Mouse (Mus musculus): ENCODE measurements around the gene Dpm2. TPM values are rescaled to one million over a fixed set of nuclear protein-coding genes. Genes with fewer than 3 reads are reported as not detected.

Dpm2 gene
- polyA plus RNA-seq, 1 experiment from 2014 or later: 109 TPM

DNA sequence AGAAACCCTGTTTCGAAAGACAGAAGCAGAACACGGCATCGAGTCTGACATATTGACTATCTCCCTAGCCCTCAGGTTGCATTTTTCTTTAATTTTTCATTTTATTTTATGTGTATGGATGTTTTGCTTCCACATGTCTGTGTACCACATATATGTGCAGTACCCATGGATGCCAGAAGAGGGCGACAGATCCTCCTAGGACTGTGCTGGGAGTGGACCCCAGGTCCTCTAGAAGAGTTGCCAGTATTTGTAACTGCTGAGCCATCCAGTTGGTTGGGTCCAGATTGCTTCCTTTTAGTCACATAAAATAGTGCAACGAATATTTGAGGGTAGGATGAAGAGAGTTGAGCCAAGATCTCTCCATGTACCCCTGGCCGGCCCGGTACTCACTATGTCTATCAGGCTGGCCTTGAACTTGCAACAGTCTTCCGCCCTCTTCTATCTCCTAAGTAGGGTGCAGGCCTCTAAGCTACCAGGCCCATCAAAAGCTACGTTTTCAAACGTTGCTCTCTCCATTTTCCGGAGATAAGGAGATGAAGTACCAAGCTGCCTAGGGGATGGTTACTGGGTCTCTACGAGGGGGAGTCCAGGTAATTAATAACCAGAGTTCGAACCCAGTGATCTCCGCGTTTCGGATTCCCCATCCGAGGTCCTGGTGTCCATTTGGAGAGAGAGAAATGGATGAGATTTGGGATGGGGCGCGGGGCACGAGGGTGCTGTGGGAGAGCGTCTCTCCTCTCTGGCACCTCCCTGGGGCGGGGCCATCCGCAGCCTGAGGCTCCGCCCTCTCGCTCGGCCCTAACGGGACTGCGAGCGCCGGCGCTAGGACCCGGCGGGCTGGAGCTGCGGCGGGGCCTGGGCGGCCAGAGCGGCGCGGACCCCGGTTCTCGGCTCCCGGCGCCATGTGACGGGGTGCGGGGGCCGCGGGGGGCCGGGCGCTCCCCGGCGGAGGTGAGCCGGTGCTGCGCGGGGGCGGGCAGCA, 35.8 kb downstream of the Dpm2 start:
- Histone ChIP-seq H3K4me1 (peaks cover 44% of the 10 kb centered on the region), H3K36me3 (no peaks in the 10 kb centered on the region), H3K27ac (peak overlapping the region; percentile 46), H3K9me3 (no peaks in the 10 kb centered on the region), H3K4me3 (replicated peaks) (peak overlapping the region; percentile 70), H3K27me3 (replicated peaks) (0 out of 2 replicates have a peak, but pooled peaks cover 2% of the 10 kb centered on the region), H3K4me2 (peak overlapping the region; percentile 91), H3K9ac (peak overlapping the region; percentile 65)
- WGBS: 10% methylated on average over 55 of the region's 55 CpGs
- ATAC-seq (ENCODE audit: insufficient read depth, low FRiP score, low read depth): peak; percentile 73; the same call in 1 of the 2 replicates

DNA sequence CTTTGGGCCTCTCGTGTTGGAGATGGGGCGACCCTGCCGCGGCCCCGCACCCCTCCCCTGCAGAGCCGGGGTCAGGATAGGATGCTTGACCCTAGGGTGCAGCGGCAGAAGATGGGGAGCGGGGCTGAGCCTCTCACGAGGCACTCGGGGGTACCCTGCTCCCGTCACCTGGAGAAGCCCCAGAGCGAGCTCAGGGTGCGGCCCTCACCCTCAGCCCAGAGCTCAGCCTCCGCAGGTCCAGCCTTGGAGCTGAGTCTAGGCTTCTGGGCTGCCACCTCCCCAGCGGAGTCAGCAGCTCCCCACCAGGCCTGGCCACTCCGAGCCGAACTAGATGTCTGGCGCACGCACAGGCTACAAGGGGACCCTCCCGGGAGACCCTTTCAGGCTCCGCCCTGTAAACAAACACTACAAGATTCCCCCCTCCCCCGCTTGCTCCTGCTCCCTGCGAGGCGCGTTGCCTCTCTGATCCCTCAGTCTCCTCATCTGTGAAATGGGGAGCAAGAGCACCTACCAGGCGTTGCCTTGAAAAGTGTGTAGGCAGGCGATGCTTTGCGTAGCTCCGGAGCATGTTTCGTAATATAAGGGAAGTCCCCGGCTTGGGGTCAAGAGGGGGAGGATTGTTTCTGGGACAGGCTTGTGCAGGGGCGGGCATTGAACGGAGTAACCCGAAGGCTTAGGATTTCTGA, 36.7 kb downstream of the Dpm2 start:
- peaks cover 4% of the 10 kb centered on the region; the same call in 1 of the 2 replicates for H3K36me3 ChIP-seq
- 4% methylated on average over 34 of the region's 34 CpGs for WGBS
- H3K4me2 ChIP-seq: peak overlapping the region; percentile 91
- H3K9me3 ChIP-seq: no peaks in the 10 kb centered on the region
- H3K4me1 ChIP-seq: peaks cover 37% of the 10 kb centered on the region
- peak overlapping the region; percentile 65 for H3K9ac ChIP-seq
- 0 out of 2 replicates have a peak, but pooled peaks cover 2% of the 10 kb centered on the region for H3K27me3 ChIP-seq (replicated peaks)
- ATAC-seq (ENCODE audit: insufficient read depth, low FRiP score, low read depth): 0 out of 2 replicates have a peak, but pooled peaks have one; percentile 3
- peak overlapping the region; percentile 70 for H3K4me3 ChIP-seq (replicated peaks)
- peak overlapping the region; percentile 46 for H3K27ac ChIP-seq

DNA sequence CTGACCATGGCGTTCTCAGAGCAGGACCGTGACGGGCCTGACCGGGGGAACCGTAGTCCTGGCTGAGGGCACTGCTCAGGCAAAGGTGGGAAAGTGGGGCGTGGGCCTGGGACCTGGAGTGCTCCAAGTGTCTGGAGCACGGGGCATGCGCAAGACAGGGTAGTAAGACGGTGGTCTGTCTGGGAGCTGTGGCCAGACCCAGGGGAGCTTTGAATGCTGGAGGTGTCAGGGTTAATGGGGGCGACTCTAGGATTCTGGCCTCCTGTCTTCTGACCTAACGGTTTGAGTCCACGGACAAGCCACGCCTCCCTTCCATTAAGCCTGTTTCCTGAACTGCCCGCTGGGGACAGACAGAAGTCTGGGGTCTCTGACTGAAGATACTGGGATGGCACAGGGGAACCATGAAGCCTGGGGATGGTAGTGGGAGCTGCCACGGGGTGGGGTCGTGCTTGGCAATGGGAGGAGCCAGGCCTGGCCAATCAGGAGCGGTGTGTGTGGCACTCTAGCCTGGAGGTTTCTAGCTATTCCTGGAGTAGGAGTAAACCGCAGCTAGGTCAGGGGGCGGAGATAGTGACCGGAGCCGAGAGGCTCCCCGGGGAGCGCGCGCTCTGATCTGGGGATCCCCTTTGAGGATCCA, 37.6 kb downstream of the Dpm2 start:
- Histone ChIP-seq H3K4me1 (peaks cover 33% of the 10 kb centered on the region), H3K4me3 (replicated peaks) (peak overlapping the region; percentile 70), H3K27me3 (replicated peaks) (0 out of 2 replicates have a peak, but pooled peaks cover 2% of the 10 kb centered on the region), H3K4me2 (peak overlapping the region; percentile 91), H3K9ac (no peak overlapping the region), H3K27ac (peak overlapping the region; percentile 46), H3K9me3 (no peaks in the 10 kb centered on the region), H3K36me3 (peaks cover 5% of the 10 kb centered on the region; the same call in 1 of the 2 replicates)
- 8% methylated on average over 25 of the region's 25 CpGs for WGBS
- ATAC-seq (ENCODE audit: insufficient read depth, low FRiP score, low read depth): peak; percentile 50

DNA sequence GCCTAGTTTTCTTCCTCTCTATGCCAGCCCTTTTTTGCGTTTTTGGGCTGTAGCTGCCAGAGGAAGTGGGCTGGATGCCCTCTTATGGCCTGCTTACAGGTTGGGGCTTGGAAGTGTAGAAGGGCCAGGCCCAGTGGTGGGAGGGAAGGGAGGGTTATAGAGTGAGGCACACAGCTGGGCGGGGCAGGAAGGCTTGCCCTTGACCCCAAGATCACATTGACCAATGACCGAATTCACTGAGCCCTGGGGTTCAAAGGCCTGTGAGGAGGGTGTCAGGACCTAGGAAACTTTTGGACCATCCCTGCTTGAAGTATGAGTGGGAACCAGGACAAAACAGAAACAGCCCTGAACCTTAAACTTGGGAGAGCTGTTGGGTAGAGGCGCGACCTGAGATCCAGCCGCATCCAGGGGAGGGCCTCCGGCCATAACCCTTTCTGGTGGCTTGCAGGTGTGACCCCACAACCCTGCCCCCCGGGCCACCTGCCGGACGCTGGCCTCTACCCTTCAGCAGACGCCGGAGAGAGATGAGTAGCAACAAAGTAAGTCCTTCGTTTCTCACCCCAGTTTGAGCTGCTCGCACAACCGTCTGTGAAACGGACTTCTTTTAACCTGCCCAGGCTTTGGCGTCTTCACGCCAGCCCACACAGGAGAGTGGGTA, 38.2 kb downstream of the Dpm2 start:
- H3K4me2 ChIP-seq: peak overlapping the region; percentile 91
- 51% methylated on average over 18 of the region's 18 CpGs for WGBS
- H3K9me3 ChIP-seq: no peaks in the 10 kb centered on the region
- no peak for ATAC-seq (ENCODE audit: insufficient read depth, low FRiP score, low read depth)
- peak overlapping the region; percentile 46 for H3K27ac ChIP-seq
- peaks cover 5% of the 10 kb centered on the region; the same call in 1 of the 2 replicates for H3K36me3 ChIP-seq
- no peak overlapping the region for H3K9ac ChIP-seq
- H3K4me1 ChIP-seq: peaks cover 33% of the 10 kb centered on the region
- 0 out of 2 replicates have a peak, but pooled peaks cover 2% of the 10 kb centered on the region for H3K27me3 ChIP-seq (replicated peaks)
- H3K4me3 ChIP-seq (replicated peaks): peak overlapping the region; percentile 70

DNA sequence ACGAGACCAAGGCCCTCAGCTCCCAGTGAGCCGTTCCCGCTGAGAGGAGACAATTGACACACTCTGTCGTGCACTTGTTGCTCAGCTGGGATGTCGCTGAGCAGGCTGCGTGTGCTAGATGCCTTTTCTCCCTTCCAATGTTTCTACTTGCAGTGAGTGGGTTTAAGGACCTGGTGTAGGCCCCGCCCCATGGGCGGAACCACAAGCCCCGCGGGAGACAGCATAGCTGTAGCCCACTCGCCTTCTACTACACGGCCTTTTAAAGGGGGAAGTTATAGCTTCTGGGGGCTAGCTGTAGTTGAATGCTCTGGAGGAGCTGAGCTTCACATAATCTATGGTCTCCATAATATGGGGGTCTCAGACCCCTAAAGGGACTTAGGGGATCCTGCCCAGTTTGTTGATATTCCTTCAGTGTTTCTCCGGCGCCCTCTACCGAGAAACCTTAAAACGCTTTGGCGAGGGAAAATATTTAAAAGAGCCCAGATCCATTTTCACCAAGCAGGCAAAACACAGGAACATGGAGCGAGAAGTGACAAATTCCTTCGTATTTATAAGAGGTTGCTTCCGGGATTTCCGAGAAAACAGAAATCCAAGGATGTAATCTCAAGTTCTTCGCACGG, 40.1 kb downstream of the Dpm2 start:
- Histone ChIP-seq H3K27me3 (replicated peaks) (0 out of 2 replicates have a peak, but pooled peaks cover 2% of the 10 kb centered on the region), H3K9me3 (no peaks in the 10 kb centered on the region), H3K9ac (no peak overlapping the region), H3K27ac (peak overlapping the region; percentile 23; the same call in 1 of the 2 replicates), H3K4me1 (peaks cover 33% of the 10 kb centered on the region), H3K36me3 (peaks cover 11% of the 10 kb centered on the region; the same call in 1 of the 2 replicates), H3K4me3 (replicated peaks) (peak overlapping the region; percentile 39), H3K4me2 (peak overlapping the region; percentile 56)
- ATAC-seq (ENCODE audit: insufficient read depth, low FRiP score, low read depth): no peak
- WGBS: 12% methylated on average over 23 of the region's 23 CpGs

DNA sequence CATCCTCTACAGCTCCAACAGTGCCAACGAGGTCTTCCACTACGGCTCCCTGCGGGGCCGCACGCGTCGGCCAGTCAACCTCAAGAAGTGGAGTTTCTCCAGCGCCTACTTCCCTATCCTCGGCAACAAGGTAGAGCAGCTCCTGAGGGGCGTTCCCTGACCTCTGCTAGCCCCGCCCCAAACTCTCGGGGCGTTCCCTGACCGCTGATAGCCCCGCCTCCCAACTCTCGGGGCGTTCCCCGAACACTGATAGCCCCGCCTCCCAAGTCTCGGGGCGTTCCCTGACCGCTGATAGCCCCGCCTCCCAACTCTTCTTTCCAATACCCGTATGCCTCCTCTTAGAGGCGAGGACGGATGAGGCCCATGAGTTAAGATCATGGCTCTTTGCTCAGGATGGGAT, 41.6 kb downstream of the Dpm2 start:
- Histone ChIP-seq H3K9me3 (no peaks in the 10 kb centered on the region), H3K4me2 (no peak overlapping the region), H3K27me3 (replicated peaks) (0 out of 2 replicates have a peak, but pooled peaks cover under 1% of the 10 kb centered on the region), H3K4me1 (peaks cover 30% of the 10 kb centered on the region), H3K9ac (no peak overlapping the region), H3K4me3 (replicated peaks) (no peak overlapping the region), H3K27ac (no peak overlapping the region), H3K36me3 (peaks cover 16% of the 10 kb centered on the region; the same call in 1 of the 2 replicates)
- WGBS: 67% methylated on average over 26 of the region's 26 CpGs
- ATAC-seq (ENCODE audit: insufficient read depth, low FRiP score, low read depth): no peak

DNA sequence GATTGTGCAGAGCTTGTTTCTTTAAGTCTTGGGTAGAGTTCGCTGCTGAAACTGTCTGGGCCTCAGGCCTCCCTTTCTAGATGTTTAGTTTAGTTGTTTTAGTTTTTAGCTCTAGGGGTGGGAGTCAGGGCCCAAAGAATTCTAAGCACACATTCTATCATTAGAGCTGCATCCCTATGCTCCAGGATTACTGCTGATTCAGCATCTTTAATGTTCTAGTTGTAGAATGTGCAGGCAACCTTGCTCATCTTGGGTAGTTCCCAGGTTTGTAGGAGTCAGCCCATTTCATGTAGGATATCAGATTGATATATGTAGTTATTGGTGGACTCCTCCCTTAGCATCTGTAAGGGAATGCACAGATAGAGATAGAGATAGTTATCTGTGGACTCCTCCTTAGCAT, 46.5 kb downstream of the Dpm2 start:
- H3K4me3 ChIP-seq (replicated peaks): no peak overlapping the region
- WGBS: 94% methylated on average over 1 of the region's 1 CpGs
- no peaks in the 10 kb centered on the region for H3K9me3 ChIP-seq
- H3K4me2 ChIP-seq: no peak overlapping the region
- no peaks in the 10 kb centered on the region for H3K27me3 ChIP-seq (replicated peaks)
- peaks cover 18% of the 10 kb centered on the region; the same call in 1 of the 2 replicates for H3K36me3 ChIP-seq
- ATAC-seq (ENCODE audit: insufficient read depth, low FRiP score, low read depth): no peak
- H3K9ac ChIP-seq: no peak overlapping the region
- peaks cover 30% of the 10 kb centered on the region for H3K4me1 ChIP-seq
- no peak overlapping the region for H3K27ac ChIP-seq

DNA sequence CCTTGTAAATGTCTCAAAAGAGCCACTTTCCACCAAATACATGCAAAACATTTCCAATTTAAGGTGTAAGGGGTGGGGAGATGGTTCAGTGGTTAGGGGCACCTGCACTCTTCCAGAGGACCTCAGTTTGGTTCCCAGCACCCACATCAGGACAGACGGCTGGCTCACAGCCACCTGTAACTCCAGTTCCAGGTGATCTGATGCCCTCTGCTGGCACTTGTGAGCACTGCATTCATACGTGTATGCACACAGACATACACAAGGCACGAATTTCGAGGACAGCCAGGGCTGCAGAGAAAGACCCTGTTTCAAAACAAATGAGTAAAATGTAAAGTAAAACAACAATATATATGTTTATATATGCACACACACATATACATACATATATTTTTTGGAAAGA, 46.9 kb downstream of the Dpm2 start:
- Histone ChIP-seq H3K4me1 (peaks cover 32% of the 10 kb centered on the region), H3K9ac (no peak overlapping the region), H3K27ac (no peak overlapping the region), H3K27me3 (replicated peaks) (no peaks in the 10 kb centered on the region), H3K9me3 (no peaks in the 10 kb centered on the region), H3K36me3 (peaks cover 15% of the 10 kb centered on the region; the same call in 1 of the 2 replicates), H3K4me2 (no peak overlapping the region), H3K4me3 (replicated peaks) (no peak overlapping the region)
- ATAC-seq (ENCODE audit: insufficient read depth, low FRiP score, low read depth): no peak
- WGBS: 91% methylated on average over 4 of the region's 4 CpGs

DNA sequence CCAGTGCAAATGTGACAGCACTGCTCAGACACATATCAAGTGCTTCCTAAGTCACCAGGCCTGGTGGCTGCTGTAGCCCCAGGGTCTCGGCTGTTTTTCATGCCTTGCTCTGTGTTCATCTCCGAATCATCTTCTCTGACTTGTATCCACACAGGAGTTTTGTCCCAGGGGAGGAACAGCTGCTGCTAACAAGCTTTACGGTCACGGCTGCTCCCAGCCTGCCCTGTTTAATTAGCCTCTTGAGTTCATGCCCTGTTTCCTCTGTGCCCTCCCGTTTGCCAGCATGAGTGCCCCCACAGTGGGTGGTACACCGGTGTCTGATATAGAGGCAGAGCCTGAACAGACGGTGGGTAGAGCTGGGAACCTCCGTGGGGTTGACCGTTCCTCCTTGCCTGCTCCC, 47.4 kb downstream of the Dpm2 start:
- Histone ChIP-seq H3K36me3 (peaks cover 15% of the 10 kb centered on the region; the same call in 1 of the 2 replicates), H3K9ac (no peak overlapping the region), H3K27ac (no peak overlapping the region), H3K4me1 (peaks cover 32% of the 10 kb centered on the region), H3K9me3 (no peaks in the 10 kb centered on the region), H3K4me3 (replicated peaks) (no peak overlapping the region), H3K27me3 (replicated peaks) (no peaks in the 10 kb centered on the region), H3K4me2 (no peak overlapping the region)
- ATAC-seq (ENCODE audit: insufficient read depth, low FRiP score, low read depth): no peak
- WGBS: 85% methylated on average over 9 of the region's 9 CpGs

DNA sequence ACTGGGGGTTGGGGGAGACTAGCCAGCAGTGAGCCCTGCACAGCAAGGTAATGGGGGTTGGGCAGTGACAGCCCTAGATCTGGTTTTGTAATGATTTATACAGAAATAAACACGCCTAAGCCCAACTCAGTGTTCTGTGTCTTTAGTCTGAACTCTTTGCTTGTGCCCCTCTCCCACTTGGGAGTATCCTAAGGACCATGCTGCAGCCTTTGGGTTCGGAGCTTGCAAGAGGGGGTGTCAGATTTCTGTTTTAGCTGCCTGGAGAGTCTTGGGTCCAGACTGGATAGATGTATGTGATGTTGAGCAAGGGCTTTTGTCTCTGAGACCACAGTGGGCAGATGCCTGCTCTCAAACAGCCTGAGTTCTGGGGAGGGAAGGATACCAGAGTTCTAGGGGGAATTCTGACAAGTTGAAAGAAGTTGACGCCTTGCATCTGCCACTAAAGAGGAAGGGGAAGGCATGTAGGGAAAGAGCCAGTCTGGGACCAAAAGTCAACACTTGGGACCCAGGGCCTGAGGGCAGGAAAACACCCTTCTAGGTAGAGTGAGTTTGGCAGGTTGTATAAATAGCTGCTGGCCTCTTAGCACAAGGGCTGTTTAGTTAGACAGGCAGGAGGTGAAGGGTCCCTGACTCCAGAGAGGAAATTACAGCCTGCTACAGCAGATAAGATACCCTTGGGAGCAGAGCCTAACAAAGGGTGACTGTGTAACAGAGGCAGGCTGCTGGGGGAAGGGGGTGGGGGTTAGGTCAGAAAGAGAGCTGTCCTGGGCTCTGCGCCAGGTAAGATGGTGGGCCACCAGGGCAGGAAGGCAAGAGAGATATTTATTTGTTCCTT, 50.2 kb downstream of the Dpm2 start:
- Histone ChIP-seq H3K4me2 (peak overlapping the region; percentile 10; the same call in 1 of the 2 replicates), H3K4me1 (peaks cover 53% of the 10 kb centered on the region), H3K27ac (peak overlapping the region; percentile 86), H3K27me3 (replicated peaks) (no peaks in the 10 kb centered on the region), H3K9me3 (no peaks in the 10 kb centered on the region), H3K4me3 (replicated peaks) (no peak overlapping the region), H3K9ac (no peak overlapping the region), H3K36me3 (peaks cover 9% of the 10 kb centered on the region; the same call in 1 of the 2 replicates)
- 13% methylated on average over 4 of the region's 4 CpGs for WGBS
- ATAC-seq (ENCODE audit: insufficient read depth, low FRiP score, low read depth): peak; percentile 67

All from stomach, embryonic 15.5 days (tissue).